Mouse (Mus musculus): Measurements from ENCODE around the gene Trpm3.

DNA sequence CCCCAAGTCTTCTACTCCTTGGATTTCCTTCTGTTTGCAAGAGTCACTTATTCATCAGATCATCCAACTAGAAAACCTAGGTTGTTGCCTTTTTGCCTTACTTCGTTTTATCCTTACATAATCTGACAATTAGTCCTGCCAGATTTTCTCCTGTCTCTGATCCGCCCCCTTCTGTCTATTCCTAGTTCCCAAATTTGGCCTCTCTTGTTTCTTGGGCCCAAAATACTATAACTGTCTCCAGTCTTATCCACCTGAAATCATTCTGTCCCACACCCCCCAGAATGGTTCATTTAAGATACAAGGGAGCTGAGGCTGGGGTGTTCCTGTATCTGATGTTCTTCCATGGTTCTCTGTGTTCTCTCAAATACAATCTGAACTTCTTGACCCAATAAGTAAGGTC, 318.1 kb downstream of the Trpm3 start:
- TF ChIP-seq CTCF (IDR thresholded peaks at IDR 0.05; ENCODE audit: low read depth, low read length) (no peak), POLR2A (IDR thresholded peaks at IDR 0.05; ENCODE audit: insufficient read depth, low read length) (no peak), EP300 (IDR thresholded peaks at IDR 0.05; ENCODE audit: insufficient read depth, low read depth, low read length) (no peak)
